Mouse (Mus musculus) testis, adult 2 months (tissue): ENCODE results near the gene Tbx4.

Source experiments
- CTCF ChIP-seq: fragments of 200-500 bp; IDR thresholded peaks from 2 replicates; pipeline ENCODE4 v1.5.1; 2012; ENCODE audit warnings: low read depth, mild to moderate bottlenecking, inconsistent platforms, low read length, moderate library complexity; ENCODE audit not compliant: control insufficient read depth, insufficient read depth, insufficient replicate concordance
- POLR2A ChIP-seq: fragments of 200-500 bp; IDR thresholded peaks from 2 replicates; pipeline ENCODE4 v1.6.1; 2012; ENCODE audit warnings: low read depth, mild to moderate bottlenecking, inconsistent platforms, low read length, moderate library complexity; ENCODE audit not compliant: control insufficient read depth

DNA sequence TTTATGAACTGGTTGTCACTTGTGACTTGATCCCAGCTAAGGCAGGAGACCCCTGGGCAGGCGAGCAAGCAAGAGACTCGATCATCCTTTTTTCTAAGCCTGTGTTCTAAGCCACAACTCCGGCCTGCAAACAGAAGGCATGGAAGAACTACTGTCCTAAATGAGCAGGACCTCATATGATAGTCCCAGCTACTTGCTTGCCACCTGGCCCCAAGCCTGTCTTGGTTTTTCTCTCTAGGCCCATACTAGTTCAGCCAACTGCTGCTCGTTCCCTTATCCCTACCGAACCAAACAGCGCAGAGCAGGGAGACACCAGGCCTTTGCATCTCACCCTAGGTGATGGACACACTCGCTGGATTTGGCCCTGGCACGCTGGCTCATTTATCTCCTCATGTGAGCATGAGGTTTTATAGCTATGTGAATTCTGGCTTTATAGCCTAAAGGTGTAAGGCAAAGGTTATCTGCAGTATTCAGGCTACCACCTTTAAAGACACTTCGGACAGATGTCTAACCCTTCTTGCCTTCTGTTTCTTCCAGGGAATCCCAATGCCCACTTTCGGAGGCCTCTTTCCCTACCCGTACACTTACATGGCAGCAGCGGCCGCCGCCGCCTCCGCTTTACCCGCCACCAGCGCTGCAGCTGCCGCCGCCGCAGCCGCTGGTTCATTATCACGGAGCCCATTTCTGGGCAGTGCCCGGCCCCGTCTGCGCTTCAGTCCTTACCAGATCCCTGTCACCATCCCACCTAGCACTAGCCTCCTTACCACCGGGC lies 46.0 kb upstream of the Tbx4 start:
- TF ChIP-seq POLR2A (no peak), CTCF (no peak)
